Comparison of ENCODE assay signal across 17 mouse cellular contexts in the genomic region with DNA sequence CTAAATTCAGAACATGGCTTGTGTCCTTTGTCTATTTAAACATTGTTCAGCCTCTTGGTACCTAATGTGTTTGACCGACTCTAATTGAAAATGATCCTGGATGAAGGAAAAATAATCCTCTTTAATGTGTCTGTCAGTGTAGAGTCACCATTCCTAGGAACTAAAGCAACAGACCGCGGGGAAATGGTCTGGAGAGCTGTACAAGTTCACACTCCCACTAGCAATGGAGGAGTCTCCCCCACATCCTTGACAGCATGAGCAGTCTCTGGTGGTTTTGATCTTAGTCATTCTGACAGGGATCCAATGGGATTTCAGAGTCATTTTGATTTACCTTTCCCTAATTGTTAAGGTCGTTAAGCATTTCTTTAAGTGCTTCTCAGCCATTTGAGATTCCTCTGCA.
"Had no signal": no experiment of that assay in that cellular context is flagged by ENCODE, and none has a peak within 500 bp of the region (broad histone marks: within the 10 kb centered on the region; RNA-seq: fewer than 3 reads in every experiment).

No protein-coding gene starts in this region.

- H3K27ac ChIP-seq: intestine, embryonic 15.5 days; limb, embryonic 12.5 days; limb, embryonic 15.5 days; liver, embryonic 14.5 days; macrophage; midbrain, embryonic 12.5 days had no signal

- H3K4me2 ChIP-seq: intestine, embryonic 15.5 days; limb, embryonic 12.5 days; limb, embryonic 15.5 days; liver, embryonic 11.5 days; lung, embryonic 14.5 days; midbrain, embryonic 12.5 days had no signal

- H3K4me3 ChIP-seq: intestine, embryonic 15.5 days; limb, embryonic 12.5 days; limb, embryonic 15.5 days; midbrain, embryonic 12.5 days had no signal

- H3K36me3 ChIP-seq: intestine, embryonic 15.5 days; limb, embryonic 12.5 days; limb, embryonic 15.5 days; midbrain, embryonic 12.5 days had no signal

- ATAC-seq: intestine, embryonic 15.5 days; liver, postnatal 0 days; lung, postnatal 0 days had no signal

- DNase-seq: kidney, adult 9 months; kidney, postnatal 36 days; left cerebral cortex, postnatal 4 days; liver, postnatal 0 days; lung, embryonic 14.5 days; right cerebral cortex, postnatal 25 days; spleen, adult 18-20 months; thymus, adult 18-20 months; thymus, postnatal 36 days had no signal

- H3K27me3 ChIP-seq: intestine, embryonic 15.5 days; limb, embryonic 12.5 days; limb, embryonic 15.5 days; midbrain, embryonic 12.5 days had no signal

- H3K9me3 ChIP-seq: intestine, embryonic 15.5 days; limb, embryonic 12.5 days; limb, embryonic 15.5 days; midbrain, embryonic 12.5 days had no signal

- H3K9ac ChIP-seq: intestine, embryonic 15.5 days; limb, embryonic 12.5 days; limb, embryonic 15.5 days; liver, embryonic 14.5 days; liver, postnatal 0 days; lung, embryonic 14.5 days; midbrain, embryonic 12.5 days had no signal

- H3K4me1 ChIP-seq: intestine, embryonic 15.5 days; limb, embryonic 12.5 days; limb, embryonic 15.5 days; midbrain, embryonic 12.5 days had no signal
